Mouse (Mus musculus) lung, embryonic 14.5 days (tissue): ENCODE data around the gene Klhl40. TPM values are rescaled to one million over a fixed set of nuclear protein-coding genes. Genes with fewer than 3 reads are reported as not detected.
A peak's percentile ranks its signal among the peaks of the same experiment; 100 is the strongest.

ENCODE experiments used
- ATAC-seq: fragments of 200-750 bp; cut with Nextera tagmentation; 2 replicates; pipeline ENCODE4 v1.8.0; 2017; ENCODE audit warnings: mild to moderate bottlenecking, moderate TSS enrichment, moderate library complexity; ENCODE audit not compliant: insufficient read depth
- DNase-seq: peaks from one replicate; pipeline ENCODE4 v3.0.0-alpha.2; 2015
- H3K27ac ChIP-seq: fragments of 300-500 bp; sonication (generic); 2 replicates; pipeline ENCODE4 v1.5.1; 2014; ENCODE audit warnings: low read depth, mild to moderate bottlenecking, moderate library complexity
- H3K27me3 ChIP-seq: fragments of 300-500 bp; sonication (generic); 2 replicates; pipeline ENCODE4 v1.6.1; 2014; ENCODE audit warnings: low read length, control low read depth; ENCODE audit not compliant: insufficient read depth
- H3K36me3 ChIP-seq: fragments of 300-500 bp; sonication (generic); 2 replicates; pipeline ENCODE4 v1.6.1; 2014; ENCODE audit warnings: control low read depth; ENCODE audit not compliant: insufficient read depth
- H3K4me1 ChIP-seq: fragments of 300-500 bp; sonication (generic); 2 replicates; pipeline ENCODE4 v1.6.1; 2014; ENCODE audit warnings: antibody characterized with exemption, control low read depth; ENCODE audit not compliant: insufficient read depth
- H3K4me2 ChIP-seq: fragments of 300-500 bp; sonication (generic); 2 replicates; pipeline ENCODE4 v1.6.1; 2014; ENCODE audit warnings: mild to moderate bottlenecking
- H3K4me3 ChIP-seq: fragments of 300-500 bp; sonication (generic); 2 replicates; pipeline ENCODE4 v1.5.1; 2014; ENCODE audit warnings: low read depth, low read length
- H3K9ac ChIP-seq: fragments of 300-500 bp; sonication (generic); 2 replicates; pipeline ENCODE4 v1.6.1; 2014
- H3K9me3 ChIP-seq: fragments of 300-500 bp; sonication (generic); 2 replicates; pipeline ENCODE4 v1.6.1; 2016; ENCODE audit warnings: low read depth, low read length, control low read depth
- CTCF ChIP-seq: IDR thresholded peaks from 2 replicates; pipeline ENCODE4 v1.5.1; 2016; ENCODE audit warnings: antibody characterized with exemption, low read depth
- WGBS: fragments of 180-500 bp; shearing (Covaris S2); extraction: QIAGEN DNeasy Blood & Tissue Kit; methylation state at CpG from one replicate; pipeline ENCODE4 v1.1.7; 2014; 5-methylcytosine and 5-hydroxymethylcytosine counted together
- polyA plus RNA-seq: library from polyadenylated mRNA; unstranded; fragments of >200 nt; fragmentation: Nextera tagmentation; extraction: Ambion mirVana; gene quantifications from 2 replicates; pipeline ENCODE4 v1.2.1, GENCODE M21; 2014

Klhl40 gene
- polyA plus RNA-seq, 1 experiment from 2014 or later, result 0.17 TPM

GRCm38 (mm10) chr9:121776511-121776910 lies 896 bp upstream of the Klhl40 start:
- Histone ChIP-seq H3K9me3 (no peaks in the 10 kb centered on the region), H3K4me2 (no peak overlapping the region), H3K27me3 (peaks cover 30% of the 10 kb centered on the region), H3K4me1 (0 out of 2 replicates have a peak, but pooled peaks cover 5% of the 10 kb centered on the region), H3K27ac (no peak overlapping the region), H3K4me3 (no peak overlapping the region), H3K9ac (no peak overlapping the region), H3K36me3 (no peaks in the 10 kb centered on the region)
- TF ChIP-seq CTCF, result no peak
- DNase-seq, result no peak
- no peak for ATAC-seq
- WGBS, result 73% methylated on average over 7 of the region's 7 CpGs

GRCm38 (mm10) chr9:121778066-121778624 lies 738 bp downstream of the Klhl40 start:
- Histone ChIP-seq H3K4me1 (0 out of 2 replicates have a peak, but pooled peaks cover 5% of the 10 kb centered on the region), H3K4me2 (peak overlapping the region; percentile 67), H3K27ac (no peak overlapping the region), H3K27me3 (peaks cover 30% of the 10 kb centered on the region), H3K9ac (no peak overlapping the region; the same call in 1 of the 2 replicates), H3K36me3 (no peaks in the 10 kb centered on the region), H3K4me3 (peak overlapping the region; percentile 31), H3K9me3 (no peaks in the 10 kb centered on the region)
- ATAC-seq (peak; percentile 56; the same call in 1 of the 2 replicates), DNase-seq (peak; percentile 80)
- WGBS, result 9% methylated on average over 54 of the region's 54 CpGs
- TF ChIP-seq CTCF, result peak; percentile 16; the same call in 1 of the 2 replicates

GRCm38 (mm10) chr9:121784801-121785200 lies 7.4 kb downstream of the Klhl40 start:
- no peaks in the 10 kb centered on the region for H3K9me3 ChIP-seq
- 80% methylated on average over 12 of the region's 12 CpGs for whole genome bisulfite sequencing
- H3K27ac ChIP-seq, result no peak overlapping the region
- ATAC-seq (no peak), DNase-seq (no peak)
- no peaks in the 10 kb centered on the region for H3K36me3 ChIP-seq
- no peak overlapping the region for H3K4me2 ChIP-seq
- H3K27me3 ChIP-seq, result no peaks in the 10 kb centered on the region; the same call in 1 of the 2 replicates
- H3K9ac ChIP-seq, result no peak overlapping the region
- TF ChIP-seq CTCF, result no peak
- H3K4me1 ChIP-seq, result no peaks in the 10 kb centered on the region
- no peak overlapping the region for H3K4me3 ChIP-seq

GRCm38 (mm10) chr9:121785261-121785660 lies 7.9 kb downstream of the Klhl40 start:
- ATAC-seq, result no peak
- TF ChIP-seq CTCF, result no peak

DNA sequence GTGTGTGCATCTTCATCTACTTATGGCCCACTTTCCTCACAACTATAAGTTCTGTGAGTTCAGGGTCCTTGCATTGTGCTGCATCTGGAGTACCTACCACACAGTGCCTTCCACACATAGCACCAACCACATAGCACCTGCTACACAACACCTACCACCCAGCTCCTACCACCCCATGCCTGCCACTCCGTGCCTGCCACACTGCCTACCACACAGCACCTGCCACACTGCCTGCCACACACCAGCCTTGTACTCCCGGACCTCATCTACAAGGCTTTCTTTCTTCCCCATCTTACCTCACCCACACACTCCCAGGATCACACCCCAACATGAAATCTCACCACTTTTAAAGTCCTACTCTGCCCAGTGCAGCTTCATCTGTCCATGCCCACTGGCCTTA lies 9.0 kb downstream of the Klhl40 start:
- no peak for ATAC-seq
- no peaks in the 10 kb centered on the region for H3K9me3 ChIP-seq
- no peak overlapping the region for H3K27ac ChIP-seq
- TF ChIP-seq CTCF, result no peak
- no peak for DNase-seq
- H3K4me1 ChIP-seq, result no peaks in the 10 kb centered on the region
- H3K36me3 ChIP-seq, result no peaks in the 10 kb centered on the region
- WGBS, result 64% methylated on average over 2 of the region's 2 CpGs
- H3K9ac ChIP-seq, result no peak overlapping the region
- no peak overlapping the region for H3K4me2 ChIP-seq
- no peaks in the 10 kb centered on the region for H3K27me3 ChIP-seq
- H3K4me3 ChIP-seq, result no peak overlapping the region

More at GRCm38 (mm10) chr9:121785261-121785660, 7.9 kb downstream of the Klhl40 start:
- Histone ChIP-seq H3K9ac (no peak overlapping the region), H3K4me1 (no peaks in the 10 kb centered on the region), H3K27me3 (no peaks in the 10 kb centered on the region; the same call in 1 of the 2 replicates), H3K4me3 (no peak overlapping the region), H3K27ac (no peak overlapping the region), H3K36me3 (no peaks in the 10 kb centered on the region), H3K4me2 (no peak overlapping the region), H3K9me3 (no peaks in the 10 kb centered on the region)
- WGBS, result 72% methylated on average over 8 of the region's 8 CpGs
- DNase-seq, result no peak

- Histone ChIP-seq H3K4me2 (no peak overlapping the region), H3K4me1 (no peaks in the 10 kb centered on the region), H3K4me3 (no peak overlapping the region), H3K9ac (no peak overlapping the region), H3K27me3 (no peaks in the 10 kb centered on the region), H3K36me3 (no peaks in the 10 kb centered on the region), H3K27ac (no peak overlapping the region), H3K9me3 (no peaks in the 10 kb centered on the region)
- ATAC-seq, result peak; percentile 53; the same call in 1 of the 2 replicates
- no peak for TF ChIP-seq CTCF
- 19% methylated on average over 5 of the region's 5 CpGs for WGBS
- DNase-seq, result peak; percentile 83
These were observed 13.8 kb downstream of the Klhl40 start for GRCm38 (mm10) chr9:121791206-121791605.

GRCm38 (mm10) chr9:121791757-121792521 lies 14.5 kb downstream of the Klhl40 start, which contains the start of gene Hhatl:
TSS of gene Hhatl (minus strand) at chr9:121792507.
- no peak within 1 kb of the TSS for H3K4me3 ChIP-seq
- no peaks in the 10 kb centered on the region for H3K9me3 ChIP-seq
- no peak within 1 kb of the TSS for H3K9ac ChIP-seq
- no peaks in the 10 kb centered on the region for H3K27me3 ChIP-seq
- no peak within 1 kb of the TSS for H3K4me2 ChIP-seq
- DNase-seq (no peak), ATAC-seq (0 out of 2 replicates have a peak, but pooled peaks have one; percentile 23)
- no peaks in the 10 kb centered on the region for H3K4me1 ChIP-seq
- H3K27ac ChIP-seq, result no peak within 1 kb of the TSS
- no peaks in the 10 kb centered on the region for H3K36me3 ChIP-seq
- 44% methylated on average over 24 of the region's 24 CpGs for WGBS
- no peak for TF ChIP-seq CTCF
